Mouse (Mus musculus) lung, embryonic 15.5 days (tissue): ENCODE data around the gene Bag3. TPM values are rescaled to one million over a fixed set of nuclear protein-coding genes. Genes with fewer than 3 reads are reported as not detected.
A peak's percentile ranks its signal among the peaks of the same experiment; 100 is the strongest.

ENCODE experiments used
- ATAC-seq: fragments of 200-750 bp; cut with Nextera tagmentation; 2 replicates; pipeline ENCODE4 v1.8.0; 2017; ENCODE audit warnings: moderate number of reproducible peaks, borderline replicate concordance; ENCODE audit not compliant: low FRiP score, low TSS enrichment; ENCODE audit errors: extremely low read depth
- H3K27ac ChIP-seq: fragments of 300-500 bp; sonication (generic); 2 replicates; pipeline ENCODE4 v1.5.1; 2015; ENCODE audit warnings: moderate library complexity, mild to moderate bottlenecking, inconsistent platforms
- H3K27me3 ChIP-seq: fragments of 300-500 bp; sonication (generic); 2 replicates; pipeline ENCODE4 v1.6.1; 2015; ENCODE audit warnings: inconsistent platforms
- H3K36me3 ChIP-seq: fragments of 300-500 bp; sonication (generic); 2 replicates; pipeline ENCODE4 v1.6.1; 2015; ENCODE audit warnings: inconsistent platforms
- H3K4me1 ChIP-seq: fragments of 300-500 bp; sonication (generic); 2 replicates; pipeline ENCODE4 v1.6.1; 2015; ENCODE audit warnings: inconsistent platforms
- H3K4me2 ChIP-seq: fragments of 300-500 bp; sonication (generic); 2 replicates; pipeline ENCODE4 v1.6.1; 2015; ENCODE audit warnings: inconsistent platforms, mild to moderate bottlenecking, moderate library complexity
- H3K4me3 ChIP-seq: fragments of 300-500 bp; sonication (generic); 2 replicates; pipeline ENCODE4 v1.5.1; 2015; ENCODE audit warnings: mild to moderate bottlenecking, inconsistent platforms
- H3K9ac ChIP-seq: fragments of 300-500 bp; sonication (generic); 2 replicates; pipeline ENCODE4 v1.6.1; 2015; ENCODE audit warnings: inconsistent platforms
- H3K9me3 ChIP-seq: fragments of 300-500 bp; sonication (generic); 2 replicates; pipeline ENCODE4 v1.6.1; 2016; ENCODE audit warnings: inconsistent platforms
- WGBS: fragments of 180-500 bp; shearing (Covaris S2); methylation state at CpG from one replicate; pipeline ENCODE4 v1.1.7; 2015; 5-methylcytosine and 5-hydroxymethylcytosine counted together
- polyA plus RNA-seq: library from polyadenylated mRNA; unstranded; fragments of >200 nt; fragmentation: Nextera tagmentation; extraction: Ambion mirVana; gene quantifications from 2 replicates; pipeline ENCODE4 v1.2.1, GENCODE M21; 2015

Gene Bag3
- polyA plus RNA-seq = 18.3 and 18.4 TPM in 2 replicates

- WGBS = under 1% methylated on average over 46 of the region's 46 CpGs
- Histone ChIP-seq H3K4me2 (peak within 1 kb of the TSS; percentile 88), H3K9ac (peak within 1 kb of the TSS; percentile 86), H3K27me3 (no peaks in the 10 kb centered on the region), H3K4me3 (peak within 1 kb of the TSS; percentile 66), H3K9me3 (no peaks in the 10 kb centered on the region), H3K27ac (peak within 1 kb of the TSS; percentile 97), H3K4me1 (peaks cover 31% of the 10 kb centered on the region), H3K36me3 (no peaks in the 10 kb centered on the region)
- peak; percentile 97 for ATAC-seq
These were observed at the start of gene Bag3 for GRCm38 (mm10) chr7:128523349-128523961. TSS of gene Bag3 (plus strand) at chr7:128523616.

- H3K9me3 ChIP-seq = no peaks in the 10 kb centered on the region
- H3K4me3 ChIP-seq = no peak overlapping the region; the same call in 1 of the 2 replicates
- H3K27me3 ChIP-seq = no peaks in the 10 kb centered on the region
- 47% methylated on average over 10 of the region's 10 CpGs for WGBS
- H3K4me1 ChIP-seq = 0 out of 2 replicates have a peak, but pooled peaks cover 3% of the 10 kb centered on the region
- no peaks in the 10 kb centered on the region for H3K36me3 ChIP-seq
- no peak overlapping the region for H3K9ac ChIP-seq
- H3K4me2 ChIP-seq = no peak overlapping the region; the same call in 1 of the 2 replicates
- ATAC-seq = no peak
- no peak overlapping the region for H3K27ac ChIP-seq
These were observed 49.1 kb upstream of the Bag3 start for GRCm38 (mm10) chr7:128474322-128474721.

GRCm38 (mm10) chr7:128488986-128489385 lies 34.4 kb upstream of the Bag3 start:
- H3K36me3 ChIP-seq = no peaks in the 10 kb centered on the region
- H3K27ac ChIP-seq = no peak overlapping the region
- no peaks in the 10 kb centered on the region for H3K9me3 ChIP-seq
- H3K4me3 ChIP-seq = no peak overlapping the region
- no peak overlapping the region for H3K9ac ChIP-seq
- H3K27me3 ChIP-seq = no peaks in the 10 kb centered on the region
- ATAC-seq = no peak
- 91% methylated on average over 3 of the region's 3 CpGs for WGBS
- no peaks in the 10 kb centered on the region for H3K4me1 ChIP-seq
- no peak overlapping the region for H3K4me2 ChIP-seq

- Histone ChIP-seq H3K27ac (no peak overlapping the region), H3K9ac (no peak overlapping the region), H3K4me3 (no peak overlapping the region), H3K4me2 (no peak overlapping the region), H3K4me1 (no peaks in the 10 kb centered on the region), H3K36me3 (no peaks in the 10 kb centered on the region), H3K9me3 (no peaks in the 10 kb centered on the region), H3K27me3 (no peaks in the 10 kb centered on the region)
- WGBS = 86% methylated on average over 5 of the region's 5 CpGs
- no peak for ATAC-seq
These were observed 28.9 kb upstream of the Bag3 start for GRCm38 (mm10) chr7:128494546-128494945.

- H3K27ac ChIP-seq = no peak overlapping the region
- no peak overlapping the region for H3K4me3 ChIP-seq
- H3K9me3 ChIP-seq = no peaks in the 10 kb centered on the region
- no peaks in the 10 kb centered on the region for H3K4me1 ChIP-seq
- no peaks in the 10 kb centered on the region for H3K27me3 ChIP-seq
- 73% methylated on average over 6 of the region's 6 CpGs for WGBS
- no peak overlapping the region for H3K9ac ChIP-seq
- no peaks in the 10 kb centered on the region for H3K36me3 ChIP-seq
- no peak overlapping the region for H3K4me2 ChIP-seq
- ATAC-seq = no peak
These were observed 23.6 kb upstream of the Bag3 start for GRCm38 (mm10) chr7:128499801-128500200.

- no peak overlapping the region for H3K4me3 ChIP-seq
- no peak overlapping the region for H3K9ac ChIP-seq
- 80% methylated on average over 6 of the region's 6 CpGs for WGBS
- no peaks in the 10 kb centered on the region for H3K36me3 ChIP-seq
- H3K27me3 ChIP-seq = no peaks in the 10 kb centered on the region
- no peaks in the 10 kb centered on the region for H3K9me3 ChIP-seq
- ATAC-seq = no peak
- no peaks in the 10 kb centered on the region for H3K4me1 ChIP-seq
- H3K27ac ChIP-seq = no peak overlapping the region
- H3K4me2 ChIP-seq = no peak overlapping the region
These were observed 19.3 kb upstream of the Bag3 start for GRCm38 (mm10) chr7:128504091-128504490.

GRCm38 (mm10) chr7:128511936-128512335 lies 11.5 kb upstream of the Bag3 start:
- 89% methylated on average over 5 of the region's 5 CpGs for WGBS
- H3K4me3 ChIP-seq = no peak overlapping the region
- H3K4me1 ChIP-seq = 0 out of 2 replicates have a peak, but pooled peaks cover 8% of the 10 kb centered on the region
- no peak overlapping the region for H3K27ac ChIP-seq
- no peak for ATAC-seq
- H3K27me3 ChIP-seq = no peaks in the 10 kb centered on the region
- no peaks in the 10 kb centered on the region for H3K9me3 ChIP-seq
- H3K36me3 ChIP-seq = no peaks in the 10 kb centered on the region
- no peak overlapping the region for H3K9ac ChIP-seq
- H3K4me2 ChIP-seq = no peak overlapping the region

GRCm38 (mm10) chr7:128513512-128513911 lies 9.9 kb upstream of the Bag3 start:
- no peaks in the 10 kb centered on the region for H3K36me3 ChIP-seq
- no peaks in the 10 kb centered on the region for H3K9me3 ChIP-seq
- no peak for ATAC-seq
- no peak overlapping the region for H3K4me2 ChIP-seq
- 0 out of 2 replicates have a peak, but pooled peaks cover 8% of the 10 kb centered on the region for H3K4me1 ChIP-seq
- H3K9ac ChIP-seq = no peak overlapping the region
- H3K4me3 ChIP-seq = no peak overlapping the region
- H3K27me3 ChIP-seq = no peaks in the 10 kb centered on the region
- 46% methylated on average over 7 of the region's 7 CpGs for WGBS
- no peak overlapping the region for H3K27ac ChIP-seq

- whole genome bisulfite sequencing = 37% methylated on average over 4 of the region's 4 CpGs
- H3K4me3 ChIP-seq = no peak overlapping the region
- no peak overlapping the region for H3K4me2 ChIP-seq
- H3K36me3 ChIP-seq = no peaks in the 10 kb centered on the region
- no peak overlapping the region for H3K9ac ChIP-seq
- H3K4me1 ChIP-seq = 0 out of 2 replicates have a peak, but pooled peaks cover 8% of the 10 kb centered on the region
- no peak overlapping the region for H3K27ac ChIP-seq
- H3K27me3 ChIP-seq = no peaks in the 10 kb centered on the region
- no peaks in the 10 kb centered on the region for H3K9me3 ChIP-seq
- ATAC-seq = no peak
These were observed 9.1 kb upstream of the Bag3 start for GRCm38 (mm10) chr7:128514341-128514740.

- H3K27ac ChIP-seq = no peak overlapping the region
- 0 out of 2 replicates have a peak, but pooled peaks cover 8% of the 10 kb centered on the region for H3K4me1 ChIP-seq
- no peak overlapping the region for H3K9ac ChIP-seq
- no peaks in the 10 kb centered on the region for H3K36me3 ChIP-seq
- H3K27me3 ChIP-seq = no peaks in the 10 kb centered on the region
- no peaks in the 10 kb centered on the region for H3K9me3 ChIP-seq
- no peak for ATAC-seq
- no peak overlapping the region for H3K4me2 ChIP-seq
- H3K4me3 ChIP-seq = no peak overlapping the region
- 46% methylated on average over 4 of the region's 4 CpGs for WGBS
These were observed 7.1 kb upstream of the Bag3 start for GRCm38 (mm10) chr7:128516346-128516745.

GRCm38 (mm10) chr7:128519316-128520050 lies 3.9 kb upstream of the Bag3 start:
- Histone ChIP-seq H3K4me1 (peaks cover 3% of the 10 kb centered on the region; the same call in 1 of the 2 replicates), H3K4me2 (no peak overlapping the region), H3K9me3 (no peaks in the 10 kb centered on the region), H3K4me3 (no peak overlapping the region), H3K9ac (no peak overlapping the region), H3K27me3 (no peaks in the 10 kb centered on the region), H3K27ac (no peak overlapping the region), H3K36me3 (no peaks in the 10 kb centered on the region)
- ATAC-seq = no peak
- WGBS = 66% methylated on average over 16 of the region's 16 CpGs

- ATAC-seq = peak; percentile 69
- Histone ChIP-seq H3K9ac (peak overlapping the region; percentile 86), H3K4me3 (peak overlapping the region; percentile 66), H3K27me3 (no peaks in the 10 kb centered on the region), H3K27ac (peak overlapping the region; percentile 97), H3K4me2 (peak overlapping the region; percentile 88), H3K9me3 (no peaks in the 10 kb centered on the region), H3K36me3 (no peaks in the 10 kb centered on the region), H3K4me1 (peaks cover 37% of the 10 kb centered on the region)
- WGBS = under 1% methylated on average over 51 of the region's 51 CpGs
These were observed 656 bp downstream of the Bag3 start for GRCm38 (mm10) chr7:128523962-128524581.
